Mouse (Mus musculus) midbrain, embryonic 11.5 days (tissue): Measurements from ENCODE around the gene Cited1. TPM values are rescaled to one million over a fixed set of nuclear protein-coding genes. Genes with fewer than 3 reads are reported as not detected.
"Not testable (repeated sequence)": the region's sequence is repeated elsewhere in the genome, so short reads cannot be mapped to it uniquely, and the experiment has no call there.

Experiments used
- ATAC-seq: fragments of 200-750 bp; cut with Nextera tagmentation; 2 replicates; pipeline ENCODE4 v1.8.0; 2017; ENCODE audit warnings: moderate TSS enrichment, moderate library complexity; ENCODE audit not compliant: low FRiP score
- DNase-seq: peaks from one replicate; pipeline ENCODE4 v3.0.0; 2015; ENCODE audit warnings: low spot score; ENCODE audit errors: missing footprints
- H3K27ac ChIP-seq: fragments of 300-500 bp; sonication (generic); 2 replicates; pipeline ENCODE4 v1.5.1; 2014; ENCODE audit warnings: low read depth, low read length
- H3K27me3 ChIP-seq: fragments of 300-500 bp; sonication (generic); 2 replicates; pipeline ENCODE4 v1.6.1; 2014; ENCODE audit warnings: mild to moderate bottlenecking, low read length, moderate library complexity, mixed read lengths; ENCODE audit not compliant: control insufficient read depth, insufficient read depth
- H3K36me3 ChIP-seq: fragments of 300-500 bp; sonication (generic); 2 replicates; pipeline ENCODE4 v1.6.1; 2014; ENCODE audit warnings: mild to moderate bottlenecking, low read length, moderate library complexity, mixed read lengths; ENCODE audit not compliant: control insufficient read depth, insufficient read depth
- H3K4me1 ChIP-seq: fragments of 300-500 bp; sonication (generic); 2 replicates; pipeline ENCODE4 v1.6.1; 2014; ENCODE audit warnings: low read length; ENCODE audit not compliant: control insufficient read depth, insufficient read depth
- H3K4me2 ChIP-seq: fragments of 300-500 bp; sonication (generic); 2 replicates; pipeline ENCODE4 v1.6.1; 2014; ENCODE audit warnings: mild to moderate bottlenecking, moderate library complexity
- H3K4me3 ChIP-seq: fragments of 300-500 bp; sonication (generic); 2 replicates; pipeline ENCODE4 v1.5.1; 2014; ENCODE audit warnings: low read depth, low read length
- H3K9ac ChIP-seq: fragments of 300-500 bp; sonication (generic); 2 replicates; pipeline ENCODE4 v1.6.1; 2014; ENCODE audit warnings: low read length
- H3K9me3 ChIP-seq: fragments of 300-500 bp; sonication (generic); 2 replicates; pipeline ENCODE4 v1.6.1; 2016; ENCODE audit warnings: low read length; ENCODE audit not compliant: control insufficient read depth
- WGBS: fragments of 180-500 bp; shearing (Covaris S2); extraction: QIAGEN DNeasy Blood & Tissue Kit; methylation state at CpG from one replicate; pipeline ENCODE4 v1.1.7; 2014; 5-methylcytosine and 5-hydroxymethylcytosine counted together
- microRNA-seq: library from miRNA; unstranded; fragments of <30 nt; microRNA quantifications from one replicate; pipeline ENCODE4, GENCODE M21; 2017
- polyA plus RNA-seq: library from polyadenylated mRNA; unstranded; fragments of >200 nt; fragmentation: Nextera tagmentation; extraction: Ambion mirVana; gene quantifications from 2 replicates; pipeline ENCODE4 v1.2.1, GENCODE M21; 2014

Cited1 gene
- polyA plus RNA-seq, 1 experiment from 2014 or later: 7.1 TPM

- DNase-seq: no peak
- Histone ChIP-seq H3K4me2 (no peak overlapping the region), H3K36me3 (no peaks in the 10 kb centered on the region), H3K27me3 (peaks cover 8% of the 10 kb centered on the region), H3K9ac (no peak overlapping the region), H3K4me1 (no peaks in the 10 kb centered on the region), H3K27ac (no peak overlapping the region), H3K9me3 (no peaks in the 10 kb centered on the region), H3K4me3 (no peak overlapping the region)
- 74% methylated on average over 2 of the region's 2 CpGs for WGBS
- no peak for ATAC-seq
These were observed 7.6 kb downstream of the Cited1 start for GRCm38 (mm10) chrX:102244334-102244733.

GRCm38 (mm10) chrX:102219126-102219525 is 32.9 kb downstream of the Cited1 start:
- Histone ChIP-seq H3K4me2 (no peak overlapping the region), H3K4me1 (no peaks in the 10 kb centered on the region), H3K9ac (no peak overlapping the region), H3K27ac (no peak overlapping the region), H3K4me3 (no peak overlapping the region), H3K9me3 (no peaks in the 10 kb centered on the region), H3K36me3 (no peaks in the 10 kb centered on the region), H3K27me3 (no peaks in the 10 kb centered on the region)
- peak; percentile 84 for DNase-seq
- no peak for ATAC-seq
- WGBS: 22% methylated on average over 1 of the region's 1 CpGs

- not testable (repeated sequence) for H3K27ac ChIP-seq, H3K4me2 ChIP-seq, H3K27me3 ChIP-seq, H3K4me1 ChIP-seq, ATAC-seq, H3K4me3 ChIP-seq, H3K9me3 ChIP-seq, H3K36me3 ChIP-seq, H3K9ac ChIP-seq
- 41% methylated on average over 9 of the region's 9 CpGs for WGBS
- peak; percentile 90 for DNase-seq
These were observed 36.6 kb downstream of the Cited1 start for GRCm38 (mm10) chrX:102215356-102215755.

Small RNA genes lying within 50 kb of the gene (microRNA-seq; reads per million reads assigned to microRNA genes)
- gene Gm26318: not detected

Other genes starting within 250 kb of the Cited1 start
- gene Rtl5, start 180.9 kb downstream of the Cited1 start, polyA plus RNA-seq: 3.2 and 3.5 TPM in 2 replicates
- 70.8 and 78.5 TPM in 2 replicates for gene Pin4, start 132.7 kb downstream of the Cited1 start, polyA plus RNA-seq
- 19.9 and 23.4 TPM in 2 replicates for gene Ercc6l, start 95.1 kb downstream of the Cited1 start, polyA plus RNA-seq
- 657 and 675 TPM in 2 replicates for gene Rps4x, start 62.8 kb downstream of the Cited1 start, polyA plus RNA-seq